Mouse (Mus musculus) olfactory bulb, adult 2 months (tissue): ENCODE measurements around the gene Tbc1d2b. TPM values are rescaled to one million over a fixed set of nuclear protein-coding genes. Genes with fewer than 3 reads are reported as not detected.

Experiments
- H3K27ac ChIP-seq: fragments of 200-500 bp; 2 replicates; pipeline ENCODE4 v1.5.1; 2012; ENCODE audit warnings: low read depth, low read length; ENCODE audit not compliant: insufficient read depth
- H3K4me1 ChIP-seq: fragments of 200-500 bp; 2 replicates; pipeline ENCODE4 v1.6.1; 2012; ENCODE audit warnings: low read length; ENCODE audit not compliant: control insufficient read depth, insufficient read depth
- H3K4me3 ChIP-seq: fragments of 200-500 bp; 2 replicates; pipeline ENCODE4 v1.5.1; 2012; ENCODE audit warnings: mild to moderate bottlenecking, low read depth, low read length, moderate library complexity; ENCODE audit not compliant: insufficient read depth
- CTCF ChIP-seq: fragments of 200-500 bp; IDR thresholded peaks from 2 replicates; pipeline ENCODE4 v1.5.1; 2012; ENCODE audit warnings: low read depth, mild to moderate bottlenecking, low read length, moderate library complexity; ENCODE audit not compliant: insufficient read depth
- POLR2A ChIP-seq: fragments of 200-500 bp; IDR thresholded peaks from 2 replicates; pipeline ENCODE4 v1.6.1; 2012; ENCODE audit warnings: mild to moderate bottlenecking, low read depth, low read length, moderate library complexity; ENCODE audit not compliant: insufficient read depth
- WGBS: fragments of 180-500 bp; shearing (Covaris S2); methylation state at CpG from one replicate; pipeline ENCODE4 v1.1.7; 2018; 5-methylcytosine and 5-hydroxymethylcytosine counted together
- polyA plus RNA-seq: library from polyadenylated mRNA; stranded (reverse); fragments of >200 nt; gene quantifications from 2 replicates; pipeline ENCODE4 v1.2.4, GENCODE M21; 2012; ENCODE audit warnings: low replicate concordance; ENCODE audit not compliant: missing spikeins, insufficient read depth, insufficient read length

The Tbc1d2b gene
- polyA plus RNA-seq, 1 experiment, result not detected

DNA sequence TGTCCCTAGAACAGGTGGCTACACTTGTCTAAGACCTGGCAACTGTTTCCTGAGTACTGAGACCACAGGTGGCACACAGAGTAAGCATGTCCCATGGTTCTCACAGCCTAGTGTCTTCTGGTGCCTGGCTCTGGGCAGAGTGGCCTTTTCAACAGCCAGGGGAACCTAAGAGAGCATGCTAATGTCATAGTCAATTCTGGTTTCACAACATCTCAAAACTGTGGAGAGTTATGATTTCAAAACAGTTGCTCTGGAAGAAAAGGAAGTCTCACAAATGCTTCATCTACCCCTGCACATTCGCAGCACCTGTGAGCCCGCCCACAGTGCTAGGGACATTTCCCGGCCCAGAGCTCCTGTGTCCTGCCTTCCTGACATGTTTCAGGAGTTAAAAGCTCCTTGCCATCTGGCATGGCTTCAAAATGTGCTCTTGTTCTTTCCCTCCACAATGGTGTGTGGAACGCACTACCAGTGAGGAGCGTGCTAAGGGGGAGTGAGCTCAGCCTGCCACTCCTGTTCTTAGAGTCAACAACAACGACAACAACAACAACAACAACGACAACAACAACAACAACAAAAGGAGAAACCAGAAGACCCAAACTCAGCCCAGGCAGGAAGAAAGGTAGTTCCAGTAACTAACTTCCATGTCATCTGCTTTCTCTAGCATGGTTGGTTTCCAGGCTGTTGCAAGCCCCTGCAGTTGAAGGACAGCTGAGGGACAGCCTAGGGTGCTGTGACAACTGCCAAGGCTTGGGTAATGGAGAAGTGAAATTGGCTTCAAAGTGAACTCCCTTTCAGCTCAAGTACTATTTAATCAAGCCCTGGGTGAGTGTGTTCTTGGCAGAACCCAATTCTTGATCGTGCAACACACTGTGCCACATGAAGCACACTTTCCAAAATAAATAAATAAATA, 37.6 kb downstream of the Tbc1d2b start:
- TF ChIP-seq CTCF (no peak), POLR2A (no peak)
- no peak overlapping the region for H3K4me3 ChIP-seq
- no peak overlapping the region for H3K27ac ChIP-seq
- 0 out of 2 replicates have a peak, but pooled peaks cover 2% of the 10 kb centered on the region for H3K4me1 ChIP-seq
- 80% methylated on average over 8 of the region's 8 CpGs for WGBS

DNA sequence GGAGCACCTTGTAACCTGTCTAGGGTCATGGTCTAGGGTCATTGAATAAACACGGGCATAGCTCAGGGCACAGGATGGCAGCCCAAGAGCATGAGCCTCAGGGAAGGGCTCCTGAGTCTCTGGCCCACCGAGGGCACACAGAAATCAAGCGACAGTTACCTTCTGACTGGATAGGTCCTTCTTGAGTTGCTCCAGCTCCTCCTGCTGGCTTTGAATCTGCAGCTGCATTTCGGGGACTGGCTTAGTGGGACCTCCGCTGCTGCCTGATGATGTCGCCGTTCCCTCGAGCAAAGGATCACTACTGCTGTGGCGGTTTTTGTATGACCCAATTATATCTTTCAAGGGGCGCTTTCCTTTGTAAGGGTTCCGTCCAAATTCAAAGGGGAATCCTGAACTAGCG, 43.4 kb downstream of the Tbc1d2b start:
- 56% methylated on average over 12 of the region's 12 CpGs for whole genome bisulfite sequencing
- no peak overlapping the region for H3K27ac ChIP-seq

DNA sequence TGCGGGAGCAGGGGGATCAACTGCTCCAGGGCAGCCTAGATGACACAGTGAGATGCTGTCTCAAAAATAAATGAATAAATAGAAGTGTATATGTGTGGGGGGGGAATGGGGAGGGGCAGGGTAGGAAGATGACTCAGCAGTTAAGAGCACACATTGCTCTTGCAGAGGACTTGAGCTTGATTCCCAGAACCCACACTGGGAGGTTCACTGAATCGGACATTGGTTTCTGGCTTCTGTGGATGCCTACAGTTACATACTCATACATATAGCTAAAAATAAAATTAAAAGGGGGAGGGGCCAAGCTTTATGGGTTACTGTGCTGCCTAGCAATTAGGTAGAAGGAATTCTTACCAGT, 43.9 kb downstream of the Tbc1d2b start:
- TF ChIP-seq POLR2A, result no peak
- H3K27ac ChIP-seq, result no peak overlapping the region
- peaks cover 19% of the 10 kb centered on the region for H3K4me1 ChIP-seq
- 54% methylated on average over 2 of the region's 2 CpGs for WGBS
- H3K4me3 ChIP-seq, result no peak overlapping the region

More for the DNA sequence above, 43.4 kb downstream of the Tbc1d2b start:
- TF ChIP-seq CTCF, result no peak
- TF ChIP-seq POLR2A, result no peak
- H3K4me1 ChIP-seq, result peaks cover 19% of the 10 kb centered on the region
- no peak overlapping the region for H3K4me3 ChIP-seq

DNA sequence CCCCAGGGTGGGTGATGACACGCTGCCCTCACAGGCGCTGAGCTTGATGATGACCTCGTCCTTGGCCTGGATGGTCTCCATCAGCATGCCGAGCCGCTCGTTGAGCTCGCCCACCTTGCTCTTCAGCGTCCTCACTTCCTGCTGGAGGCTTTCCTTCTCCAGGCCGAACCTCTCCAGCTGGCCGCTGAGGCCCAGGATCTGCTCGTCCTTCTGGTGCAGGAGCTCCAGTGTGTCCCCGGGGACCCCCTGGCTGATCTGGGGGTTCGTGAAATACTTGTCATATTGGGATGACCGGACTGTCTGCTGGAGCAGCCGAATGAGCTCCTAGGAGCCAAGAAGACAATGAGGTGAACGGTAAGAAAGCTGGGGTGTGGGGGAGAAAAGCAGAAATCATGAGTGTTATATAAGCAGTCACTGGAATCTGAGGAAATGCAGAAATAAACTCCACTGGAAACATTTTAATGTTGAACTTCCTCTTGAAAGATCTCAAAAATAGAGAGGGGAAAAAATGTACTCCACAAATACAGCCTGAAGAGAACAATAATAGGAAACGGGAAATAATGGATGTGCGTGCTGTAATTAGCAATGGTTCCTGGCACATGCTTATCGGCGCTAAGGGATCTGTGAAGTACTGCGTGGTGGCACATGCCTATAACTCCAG, 44.4 kb downstream of the Tbc1d2b start:
- WGBS, result 74% methylated on average over 21 of the region's 21 CpGs
- Histone ChIP-seq H3K27ac (peak overlapping the region; percentile 25; the same call in 1 of the 2 replicates), H3K4me1 (peaks cover 19% of the 10 kb centered on the region), H3K4me3 (no peak overlapping the region)
- TF ChIP-seq CTCF, result no peak
- TF ChIP-seq POLR2A, result no peak

DNA sequence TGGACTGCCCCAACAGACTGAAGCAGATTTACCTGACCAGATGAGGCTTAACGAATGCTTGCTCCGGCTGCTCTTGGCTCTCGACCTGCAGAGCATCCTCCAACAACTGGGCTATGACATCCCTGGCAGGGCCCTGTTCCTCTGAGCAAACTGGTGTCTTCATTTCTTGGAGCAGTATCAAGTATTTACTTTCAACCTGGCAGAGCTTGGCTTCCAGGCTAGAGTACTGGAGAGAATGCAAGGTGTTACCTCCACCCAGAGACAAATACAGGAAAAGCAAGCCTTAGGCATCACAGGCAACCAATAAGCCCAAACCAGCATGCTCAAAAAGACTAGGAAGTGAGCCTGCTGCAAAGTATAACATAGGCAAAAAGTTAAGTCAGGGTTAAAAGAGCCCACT, 48.3 kb downstream of the Tbc1d2b start:
- 92% methylated on average over 3 of the region's 3 CpGs for WGBS
- no peak overlapping the region for H3K4me3 ChIP-seq
- H3K4me1 ChIP-seq, result peaks cover 17% of the 10 kb centered on the region
- H3K27ac ChIP-seq, result no peak overlapping the region
- TF ChIP-seq CTCF (no peak), POLR2A (no peak)

DNA sequence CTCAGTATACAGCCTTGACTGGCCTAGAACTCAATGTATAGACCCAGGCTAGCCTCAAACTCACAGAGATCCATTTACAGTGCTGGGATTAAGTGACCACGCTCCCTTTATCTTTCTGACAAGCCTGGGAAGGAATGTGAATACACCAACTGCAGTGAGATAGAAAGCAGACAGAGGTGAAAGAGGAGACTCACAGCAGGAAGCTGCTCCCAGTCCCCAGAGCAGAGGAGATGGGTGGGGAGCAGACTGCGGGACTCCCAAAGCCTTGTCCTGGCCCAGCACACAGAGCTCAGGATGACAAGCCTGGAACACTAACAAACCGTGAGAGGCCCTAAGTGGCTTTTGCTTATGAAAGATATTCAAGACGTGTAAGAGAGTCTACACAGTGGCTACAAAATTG, 53.1 kb downstream of the Tbc1d2b start:
- TF ChIP-seq POLR2A, result no peak
- TF ChIP-seq CTCF, result no peak
- WGBS, result 72% methylated on average over 4 of the region's 4 CpGs
- no peak overlapping the region for H3K27ac ChIP-seq
- no peaks in the 10 kb centered on the region for H3K4me1 ChIP-seq
- H3K4me3 ChIP-seq, result no peak overlapping the region

DNA sequence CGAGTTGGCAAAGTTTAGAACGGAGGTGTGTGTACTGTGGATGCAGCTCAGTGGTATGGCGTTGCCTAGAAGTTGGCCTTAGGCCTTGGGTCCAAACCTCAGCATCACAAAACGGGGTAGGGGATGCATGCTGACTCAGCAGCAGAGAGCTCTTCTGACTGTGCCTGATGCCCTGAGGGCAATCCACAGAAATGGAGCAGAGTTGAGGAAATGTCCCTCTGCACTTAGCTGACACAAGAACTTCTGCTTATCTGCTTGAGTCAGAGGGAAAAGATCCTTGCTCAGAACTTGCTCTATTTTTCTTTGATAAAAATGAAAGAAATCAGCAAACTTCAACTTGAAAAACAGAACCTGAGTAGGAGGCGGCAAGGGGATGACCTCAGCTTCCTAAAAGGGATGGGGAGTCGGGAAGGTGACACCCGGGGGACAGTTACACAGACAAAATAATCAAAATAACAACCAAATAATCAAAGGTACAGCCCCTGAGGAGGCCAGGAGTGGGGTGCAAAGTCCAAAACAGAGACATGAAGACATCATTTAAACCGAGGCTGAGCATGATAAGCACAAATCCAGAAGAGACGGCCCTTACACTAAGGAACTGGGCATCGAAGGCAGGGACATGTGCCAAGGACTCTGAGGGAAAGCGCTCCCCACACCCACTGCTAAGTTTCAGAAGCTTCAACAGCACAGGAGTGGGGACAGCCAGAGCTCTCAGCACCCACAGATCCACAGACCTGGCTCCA, 54.2 kb downstream of the Tbc1d2b start:
- no peak for TF ChIP-seq CTCF
- TF ChIP-seq POLR2A, result no peak

DNA sequence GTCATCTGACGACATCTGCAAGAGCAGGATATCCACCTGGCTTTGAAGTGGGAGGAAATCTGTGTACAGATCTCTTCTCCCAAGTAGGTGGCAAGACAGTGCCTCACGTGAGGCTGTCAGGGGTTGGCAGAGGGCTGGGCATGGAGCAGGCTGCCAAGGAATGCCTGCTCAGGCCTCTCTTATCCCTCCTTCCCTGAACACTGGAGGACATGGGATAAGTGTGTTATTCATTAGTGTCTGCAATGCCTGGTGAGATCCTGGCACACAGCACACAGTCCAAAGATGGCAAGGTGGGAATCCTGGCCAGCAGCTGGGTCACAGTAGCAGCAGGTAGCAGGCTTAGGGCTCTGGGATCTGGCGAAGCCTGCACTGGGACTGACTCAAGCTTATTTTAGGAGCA, 57.5 kb downstream of the Tbc1d2b start:
- Histone ChIP-seq H3K4me3 (no peak overlapping the region), H3K4me1 (no peaks in the 10 kb centered on the region), H3K27ac (no peak overlapping the region)
- WGBS, result 65% methylated on average over 3 of the region's 3 CpGs
- no peak for TF ChIP-seq POLR2A
- TF ChIP-seq CTCF, result no peak

More for the DNA sequence above, 54.2 kb downstream of the Tbc1d2b start:
- 77% methylated on average over 11 of the region's 11 CpGs for WGBS
- Histone ChIP-seq H3K27ac (no peak overlapping the region), H3K4me1 (no peaks in the 10 kb centered on the region), H3K4me3 (no peak overlapping the region)

DNA sequence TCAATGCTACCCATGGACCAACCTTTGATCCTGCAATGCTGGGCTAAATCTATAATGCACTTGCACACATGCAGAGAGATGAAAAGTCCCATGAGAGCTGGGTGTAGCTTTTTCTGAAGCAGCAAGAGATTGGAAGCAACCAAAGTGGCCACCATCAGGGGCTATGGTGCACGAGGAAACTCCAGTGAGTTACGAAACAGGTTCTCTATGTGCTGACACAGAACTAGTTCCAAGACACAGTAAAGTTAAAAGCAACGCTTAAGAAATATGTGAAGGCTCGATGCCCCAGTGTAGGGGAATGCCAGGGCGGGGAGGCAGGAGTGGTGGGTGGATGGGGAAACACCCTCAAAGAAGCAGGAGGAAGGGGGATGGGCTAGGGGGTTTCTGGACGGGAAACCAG, 61.9 kb downstream of the Tbc1d2b start:
- TF ChIP-seq POLR2A (no peak), CTCF (no peak)
- peaks cover 7% of the 10 kb centered on the region for H3K4me1 ChIP-seq

More for the DNA sequence above, 61.9 kb downstream of the Tbc1d2b start:
- H3K4me3 ChIP-seq, result no peak overlapping the region
- WGBS, result 74% methylated on average over 6 of the region's 6 CpGs
- no peak overlapping the region for H3K27ac ChIP-seq
